Mouse (Mus musculus): ENCODE data around the gene Paqr7. TPM values are rescaled to one million over a fixed set of nuclear protein-coding genes. Genes with fewer than 3 reads are reported as not detected.
A peak's percentile ranks its signal among the peaks of the same experiment; 100 is the strongest.

Paqr7 gene
- total and polyA plus RNA-seq, 3 experiments, result 9.2 to 14.8 (median 10.3) TPM

DNA sequence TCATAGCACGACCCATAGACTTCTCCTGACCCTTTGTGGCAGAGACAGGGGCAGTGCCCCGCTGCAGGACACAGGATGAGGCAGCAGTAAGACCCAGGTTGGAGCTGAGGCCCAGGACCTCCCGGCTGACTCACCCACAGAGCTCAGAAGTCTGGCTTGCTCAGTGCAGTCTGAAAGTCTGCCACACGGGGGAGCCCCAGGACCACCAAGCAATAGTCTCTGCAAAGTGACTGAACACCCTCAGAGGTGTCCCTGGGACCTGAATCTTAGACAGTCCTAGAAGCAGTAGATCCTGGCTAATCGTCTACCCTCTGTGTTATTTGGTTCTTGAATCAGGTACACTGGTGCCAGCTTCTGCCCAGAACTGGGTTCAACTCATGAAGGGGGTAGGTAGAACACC lies 46.8 kb downstream of the Paqr7 start:
- Histone ChIP-seq H3K27me3 (ENCODE audit: insufficient read depth, low read length) (peaks cover 67% of the 10 kb centered on the region), H3K9me3 (replicated peaks) (no peaks in the 10 kb centered on the region), H3K4me3 (ENCODE audit: low read depth, low read length) (no peak overlapping the region), H3K4me1 (ENCODE audit: insufficient read depth, low read depth, low read length) (peaks cover 14% of the 10 kb centered on the region), H3K36me3 (replicated peaks) (no peaks in the 10 kb centered on the region)
- TF ChIP-seq TAL1 (conservative IDR thresholded peaks at IDR 0.05; ENCODE audit: low read depth, low read length), result no peak
- peak; percentile 95 for TF ChIP-seq CTCF (IDR thresholded peaks at IDR 0.05; ENCODE audit: low read depth, low read length)
- ATAC-seq (ENCODE audit: extremely low read depth, insufficient number of reproducible peaks, low FRiP score, poor library complexity, severe bottlenecking) (peak; percentile 57; the same call in 1 of the 2 replicates), DNase-seq (ENCODE audit: low spot score) (peak; percentile 70)

DNA sequence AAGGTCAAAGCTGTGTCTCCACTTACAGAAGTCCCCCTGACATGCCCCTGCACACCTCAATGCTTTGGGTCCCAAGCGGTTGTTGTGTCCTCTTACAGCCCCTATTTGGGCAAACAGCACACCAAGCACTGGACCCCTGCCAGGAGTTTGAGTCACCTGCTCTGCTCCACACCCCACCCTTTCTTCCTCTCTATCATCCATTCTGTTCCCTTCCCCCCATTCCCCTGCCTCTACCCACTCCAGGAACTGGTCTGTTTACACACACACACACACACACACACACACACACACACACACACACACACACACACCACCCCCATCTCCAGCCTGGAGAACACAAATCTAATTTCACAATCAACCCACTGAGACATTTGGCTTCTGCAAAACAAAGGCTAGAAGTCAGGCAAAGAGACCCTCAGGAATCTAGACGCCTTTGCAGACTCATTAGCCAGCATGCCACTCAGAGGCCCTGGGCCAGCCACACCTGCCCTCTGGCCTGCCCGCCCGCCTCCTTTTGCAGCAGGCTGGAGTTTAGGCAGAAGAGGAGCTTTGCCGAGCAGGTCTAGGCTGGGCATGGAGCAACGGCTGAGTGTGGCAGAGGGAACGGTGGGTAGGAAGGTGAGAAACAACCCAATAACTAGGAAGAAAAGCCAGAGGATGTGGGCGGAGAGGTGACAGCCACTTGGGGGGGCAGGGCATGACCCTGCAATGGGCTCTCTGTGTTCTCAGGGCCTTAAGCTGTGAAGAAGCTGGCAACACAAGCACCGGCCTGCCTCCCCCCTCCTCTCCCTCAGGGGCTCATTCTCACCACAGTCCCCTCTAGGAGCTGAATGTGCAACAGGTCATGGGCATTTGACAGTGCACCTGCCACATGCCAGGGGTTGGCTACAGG lies 50.6 kb downstream of the Paqr7 start:
- DNase-seq (ENCODE audit: low spot score) (no peak), ATAC-seq (ENCODE audit: extremely low read depth, insufficient number of reproducible peaks, low FRiP score, poor library complexity, severe bottlenecking) (no peak)
- H3K4me1 ChIP-seq (ENCODE audit: insufficient read depth, low read depth, low read length), result 0 out of 2 replicates have a peak, but pooled peaks cover 7% of the 10 kb centered on the region
- no peak overlapping the region for H3K4me3 ChIP-seq (ENCODE audit: low read depth, low read length)
- TF ChIP-seq GATA1 (IDR thresholded peaks at IDR 0.05; ENCODE audit: borderline replicate concordance, low read length) (no peak), TAL1 (conservative IDR thresholded peaks at IDR 0.05; ENCODE audit: low read depth, low read length) (no peak), GATA2 (IDR thresholded peaks at IDR 0.05; ENCODE audit: borderline replicate concordance, low read depth, low read length) (no peak), CTCF (IDR thresholded peaks at IDR 0.05; ENCODE audit: low read depth, low read length) (no peak), POLR2AphosphoS5 (IDR thresholded peaks at IDR 0.05; ENCODE audit: insufficient replicate concordance, low read depth, low read length) (no peak)
- H3K36me3 ChIP-seq (replicated peaks), result no peaks in the 10 kb centered on the region
- peaks cover 48% of the 10 kb centered on the region for H3K27me3 ChIP-seq (ENCODE audit: insufficient read depth, low read length)
- H3K9me3 ChIP-seq (replicated peaks), result peaks cover 15% of the 10 kb centered on the region

- Histone ChIP-seq H3K9me3 (replicated peaks) (peaks cover 15% of the 10 kb centered on the region), H3K4me1 (ENCODE audit: insufficient read depth, low read depth, low read length) (0 out of 2 replicates have a peak, but pooled peaks cover 5% of the 10 kb centered on the region), H3K4me3 (ENCODE audit: low read depth, low read length) (no peak overlapping the region), H3K36me3 (replicated peaks) (no peaks in the 10 kb centered on the region), H3K27me3 (ENCODE audit: insufficient read depth, low read length) (peaks cover 48% of the 10 kb centered on the region)
- no peak for ATAC-seq (ENCODE audit: extremely low read depth, insufficient number of reproducible peaks, low FRiP score, poor library complexity, severe bottlenecking)
- no peak for DNase-seq (ENCODE audit: low spot score)
- TF ChIP-seq CTCF (IDR thresholded peaks at IDR 0.05; ENCODE audit: low read depth, low read length) (no peak), POLR2AphosphoS5 (IDR thresholded peaks at IDR 0.05; ENCODE audit: insufficient replicate concordance, low read depth, low read length) (no peak)
Measured at GRCm38 (mm10) chr4:134548169-134548938, 51.9 kb downstream of the Paqr7 start.

- H3K4me1 ChIP-seq (ENCODE audit: insufficient read depth, low read depth, low read length), result 0 out of 2 replicates have a peak, but pooled peaks cover 5% of the 10 kb centered on the region
- ATAC-seq (ENCODE audit: extremely low read depth, insufficient number of reproducible peaks, low FRiP score, poor library complexity, severe bottlenecking), result no peak
- peaks cover 41% of the 10 kb centered on the region for H3K27me3 ChIP-seq (ENCODE audit: insufficient read depth, low read length)
- H3K4me3 ChIP-seq (ENCODE audit: low read depth, low read length), result no peak overlapping the region
- no peaks in the 10 kb centered on the region for H3K36me3 ChIP-seq (replicated peaks)
- DNase-seq (ENCODE audit: low spot score), result no peak
- no peak for TF ChIP-seq GATA1 (IDR thresholded peaks at IDR 0.05; ENCODE audit: borderline replicate concordance, low read length)
- no peak for TF ChIP-seq POLR2AphosphoS5 (IDR thresholded peaks at IDR 0.05; ENCODE audit: insufficient replicate concordance, low read depth, low read length)
- no peak for TF ChIP-seq TAL1 (conservative IDR thresholded peaks at IDR 0.05; ENCODE audit: low read depth, low read length)
- no peak for TF ChIP-seq GATA2 (IDR thresholded peaks at IDR 0.05; ENCODE audit: borderline replicate concordance, low read depth, low read length)
- no peak for TF ChIP-seq CTCF (IDR thresholded peaks at IDR 0.05; ENCODE audit: low read depth, low read length)
- H3K9me3 ChIP-seq (replicated peaks), result peaks cover 15% of the 10 kb centered on the region
Measured at GRCm38 (mm10) chr4:134549899-134550298, 53.4 kb downstream of the Paqr7 start.

DNA sequence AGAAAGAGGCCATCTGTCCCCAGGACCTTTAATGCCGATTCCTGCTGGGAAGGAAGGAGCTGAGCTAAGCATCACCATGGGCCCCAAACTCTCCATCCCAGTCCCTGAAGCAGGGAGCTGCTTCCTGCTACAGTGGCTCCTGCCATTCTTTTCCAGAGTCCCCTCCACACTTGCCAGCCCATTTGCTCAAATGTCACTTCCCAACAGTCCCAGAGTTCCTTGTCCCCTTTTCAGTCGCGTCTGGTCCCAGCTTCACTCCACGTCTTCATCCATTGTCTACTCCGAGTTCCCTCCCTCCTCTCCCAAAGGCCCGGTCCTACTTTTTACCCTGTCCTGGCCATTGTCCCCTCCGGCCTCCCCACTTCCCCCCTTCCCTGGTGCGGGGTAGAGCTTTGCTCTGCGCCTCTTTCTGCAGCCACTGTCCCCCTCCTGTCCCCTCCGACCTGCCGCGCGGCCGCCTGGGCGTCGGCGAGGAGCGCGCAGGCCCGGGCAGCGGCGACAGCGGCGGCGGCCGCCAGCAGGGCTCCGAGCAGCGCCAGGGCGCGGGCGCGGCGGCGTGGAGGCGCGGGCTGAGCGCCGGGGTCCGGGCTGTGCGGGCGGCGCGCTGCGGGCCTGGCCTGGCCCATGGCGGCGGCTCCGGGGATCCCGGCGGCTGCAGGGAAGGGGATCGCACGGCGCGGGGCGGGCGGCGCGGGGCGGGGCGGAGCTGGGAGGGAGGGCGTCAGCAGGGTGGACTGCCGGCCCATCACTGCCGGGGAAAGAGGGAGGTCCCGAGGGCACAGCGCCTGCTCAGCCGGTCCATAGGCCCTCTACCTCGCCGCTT lies 55.2 kb downstream of the Paqr7 start, which contains the start of gene Selenon:
Gene Selenon, minus strand, starts transcription at position 673 of the 823 bp plus-strand sequence.
- Histone ChIP-seq H3K4me3 (ENCODE audit: low read depth, low read length) (no peak within 1 kb of the TSS), H3K4me1 (ENCODE audit: insufficient read depth, low read depth, low read length) (0 out of 2 replicates have a peak, but pooled peaks cover 5% of the 10 kb centered on the region)
- ATAC-seq (ENCODE audit: extremely low read depth, insufficient number of reproducible peaks, low FRiP score, poor library complexity, severe bottlenecking), result no peak

More for the DNA sequence above, 55.2 kb downstream of the Paqr7 start, which contains the start of gene Selenon:
- TF ChIP-seq POLR2AphosphoS5 (IDR thresholded peaks at IDR 0.05; ENCODE audit: insufficient replicate concordance, low read depth, low read length) (no peak), GATA2 (IDR thresholded peaks at IDR 0.05; ENCODE audit: borderline replicate concordance, low read depth, low read length) (no peak), CTCF (IDR thresholded peaks at IDR 0.05; ENCODE audit: low read depth, low read length) (no peak), TAL1 (conservative IDR thresholded peaks at IDR 0.05; ENCODE audit: low read depth, low read length) (no peak), GATA1 (IDR thresholded peaks at IDR 0.05; ENCODE audit: borderline replicate concordance, low read length) (no peak)
- Histone ChIP-seq H3K36me3 (replicated peaks) (no peaks in the 10 kb centered on the region), H3K9me3 (replicated peaks) (peaks cover 15% of the 10 kb centered on the region), H3K27me3 (ENCODE audit: insufficient read depth, low read length) (peaks cover 28% of the 10 kb centered on the region; the same call in 1 of the 2 replicates)
- DNase-seq (ENCODE audit: low spot score), result no peak

Measured in G1E (cell line).